Mouse (Mus musculus): Measurements from ENCODE around the gene Psors1c2. TPM values are rescaled to one million over a fixed set of nuclear protein-coding genes. Genes with fewer than 3 reads are reported as not detected.
"Not testable (repeated sequence)": the region's sequence is repeated elsewhere in the genome, so short reads cannot be mapped to it uniquely, and the experiment has no call there.

Gene Psors1c2
- polyA plus RNA-seq, 1 experiment from 2014 or later = 0.69 TPM

DNA sequence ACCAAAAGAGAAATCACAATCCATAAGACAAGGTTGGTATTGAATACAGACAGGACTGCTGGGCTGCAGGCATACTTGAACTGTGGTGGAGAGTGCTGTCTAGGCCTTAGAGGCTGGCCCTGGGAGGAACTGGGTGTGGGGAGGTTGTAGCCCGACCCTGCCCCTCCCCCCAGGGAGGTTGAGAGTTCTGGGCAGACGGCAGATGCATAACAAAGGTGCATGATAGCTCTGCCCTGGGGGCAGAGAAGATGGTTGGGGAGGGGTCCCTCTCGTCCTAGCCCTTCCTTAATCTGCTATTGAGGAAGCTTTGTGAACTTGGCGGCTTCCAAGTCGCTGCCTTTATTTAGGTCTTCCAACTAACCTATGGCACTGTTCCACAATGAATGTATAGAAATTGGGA is 29.2 kb upstream of the Psors1c2 start:
- H3K36me3 ChIP-seq (ENCODE audit: control insufficient read depth, insufficient read depth, low read length) = no peaks in the 10 kb centered on the region
- DNase-seq (ENCODE audit: low spot score) = no peak
- H3K27me3 ChIP-seq (replicated peaks; ENCODE audit: control insufficient read depth, insufficient read depth, low read length) = peaks cover 44% of the 10 kb centered on the region
- H3K4me2 ChIP-seq = no peak overlapping the region
- H3K9me3 ChIP-seq (ENCODE audit: control insufficient read depth, low read length) = no peaks in the 10 kb centered on the region
- H3K9ac ChIP-seq (ENCODE audit: low read depth, low read length) = no peak overlapping the region
- no peak overlapping the region for H3K27ac ChIP-seq (ENCODE audit: low read depth, low read length)
- no peak overlapping the region for H3K4me3 ChIP-seq (ENCODE audit: low read depth, low read length)
- ATAC-seq (replicated peaks; ENCODE audit: low FRiP score) = no peak
- 30% methylated on average over 5 of the region's 5 CpGs for WGBS
- no peaks in the 10 kb centered on the region for H3K4me1 ChIP-seq (replicated peaks; ENCODE audit: control insufficient read depth, insufficient read depth, low read length)

DNA sequence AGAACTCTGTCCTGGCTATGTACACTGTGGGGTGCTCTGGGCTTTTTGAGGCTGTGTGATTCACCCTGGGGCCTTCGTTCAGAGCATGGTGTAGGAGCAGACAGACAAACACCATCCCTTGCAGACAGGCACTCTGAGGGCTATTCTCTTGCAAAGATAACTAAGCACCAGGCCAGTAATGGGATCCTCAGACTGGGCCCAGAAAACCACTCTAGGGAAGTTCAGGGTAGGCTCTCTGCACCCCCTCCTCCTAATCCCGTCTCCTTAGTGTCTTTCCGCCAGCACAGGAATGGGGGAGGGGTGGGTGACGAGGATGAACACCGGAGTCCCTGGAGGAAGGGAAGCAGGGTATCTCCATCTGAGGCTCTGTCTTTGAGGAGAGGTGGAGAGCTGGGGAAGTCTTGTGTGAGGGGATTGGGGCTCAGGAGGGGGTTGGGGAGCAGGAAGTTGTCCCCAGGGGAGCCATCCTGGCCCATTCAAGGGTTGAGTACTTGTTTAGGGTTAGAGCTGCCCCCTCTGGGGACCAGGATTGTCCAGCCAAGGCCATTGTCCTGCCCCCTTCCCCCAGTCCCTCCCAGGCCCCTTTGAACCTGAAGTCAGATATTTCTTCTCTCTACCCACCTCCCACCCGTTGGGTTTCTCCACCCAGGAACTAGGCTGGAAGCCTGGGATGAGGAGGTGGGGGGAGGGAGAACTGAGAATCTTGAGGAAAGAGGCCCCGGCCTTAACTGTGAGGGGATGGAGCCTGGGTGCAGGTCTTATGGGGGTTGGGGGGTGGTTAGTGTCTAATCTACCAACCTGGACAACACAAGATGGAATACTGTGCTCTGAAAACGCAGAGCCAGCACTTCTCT is 28.1 kb upstream of the Psors1c2 start:
- Histone ChIP-seq H3K4me3 (ENCODE audit: low read depth, low read length) (no peak overlapping the region), H3K4me2 (no peak overlapping the region), H3K36me3 (ENCODE audit: control insufficient read depth, insufficient read depth, low read length) (no peaks in the 10 kb centered on the region), H3K9ac (ENCODE audit: low read depth, low read length) (no peak overlapping the region), H3K27ac (ENCODE audit: low read depth, low read length) (no peak overlapping the region), H3K4me1 (replicated peaks; ENCODE audit: control insufficient read depth, insufficient read depth, low read length) (no peaks in the 10 kb centered on the region), H3K9me3 (ENCODE audit: control insufficient read depth, low read length) (no peaks in the 10 kb centered on the region), H3K27me3 (replicated peaks; ENCODE audit: control insufficient read depth, insufficient read depth, low read length) (peaks cover 53% of the 10 kb centered on the region)
- WGBS = 23% methylated on average over 8 of the region's 8 CpGs
- ATAC-seq (replicated peaks; ENCODE audit: low FRiP score) (no peak), DNase-seq (ENCODE audit: low spot score) (no peak)

DNA sequence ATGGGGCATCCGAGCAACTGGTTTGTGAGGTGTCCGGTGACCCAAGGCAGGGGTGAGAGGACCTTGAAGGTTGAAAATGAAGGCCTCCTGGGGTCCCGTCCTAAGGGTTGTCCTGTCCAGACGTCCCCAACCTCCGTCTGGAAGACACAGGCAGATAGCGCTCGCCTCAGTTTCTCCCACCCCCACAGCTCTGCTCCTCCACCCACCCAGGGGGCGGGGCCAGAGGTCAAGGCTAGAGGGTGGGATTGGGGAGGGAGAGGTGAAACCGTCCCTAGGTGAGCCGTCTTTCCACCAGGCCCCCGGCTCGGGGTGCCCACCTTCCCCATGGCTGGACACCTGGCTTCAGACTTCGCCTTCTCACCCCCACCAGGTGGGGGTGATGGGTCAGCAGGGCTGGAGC is 27.2 kb upstream of the Psors1c2 start, which contains the start of gene Pou5f1:
Gene Pou5f1 (plus strand): TSS at position 243 of the 400 bp plus-strand sequence.
- H3K9ac ChIP-seq (ENCODE audit: low read depth, low read length) = no peak within 1 kb of the TSS
- ATAC-seq (replicated peaks; ENCODE audit: low FRiP score) (no peak), DNase-seq (ENCODE audit: low spot score) (no peak)
- H3K36me3 ChIP-seq (ENCODE audit: control insufficient read depth, insufficient read depth, low read length) = no peaks in the 10 kb centered on the region
- H3K27ac ChIP-seq (ENCODE audit: low read depth, low read length) = no peak within 1 kb of the TSS
- no peaks in the 10 kb centered on the region for H3K9me3 ChIP-seq (ENCODE audit: control insufficient read depth, low read length)
- no peak within 1 kb of the TSS for H3K4me3 ChIP-seq (ENCODE audit: low read depth, low read length)
- H3K4me2 ChIP-seq = no peak within 1 kb of the TSS
- WGBS = 40% methylated on average over 12 of the region's 13 CpGs
- H3K27me3 ChIP-seq (replicated peaks; ENCODE audit: control insufficient read depth, insufficient read depth, low read length) = peaks cover 53% of the 10 kb centered on the region
- no peaks in the 10 kb centered on the region for H3K4me1 ChIP-seq (replicated peaks; ENCODE audit: control insufficient read depth, insufficient read depth, low read length)

DNA sequence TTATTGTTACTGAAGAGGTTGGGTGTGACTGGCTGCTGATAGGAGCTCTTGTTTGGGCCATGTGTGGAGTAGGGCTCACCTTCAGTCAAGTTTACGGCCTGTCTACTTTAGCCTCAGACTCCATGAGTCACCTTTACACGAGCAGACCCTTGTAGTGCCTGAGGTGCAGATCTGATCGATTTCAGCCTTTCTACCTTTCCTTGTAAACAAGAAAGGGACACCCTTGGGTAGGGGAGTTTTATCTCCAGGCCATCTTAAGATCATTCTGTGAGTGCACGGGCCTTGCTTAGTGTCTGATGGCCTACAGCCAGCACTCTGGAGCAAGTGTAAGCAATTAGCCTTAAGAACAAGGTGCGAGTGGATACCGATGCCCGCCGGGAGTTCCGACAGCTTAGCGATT is 26.1 kb upstream of the Psors1c2 start:
- Histone ChIP-seq H3K9ac (ENCODE audit: low read depth, low read length) (no peak overlapping the region), H3K9me3 (ENCODE audit: control insufficient read depth, low read length) (no peaks in the 10 kb centered on the region), H3K4me2 (no peak overlapping the region), H3K4me1 (replicated peaks; ENCODE audit: control insufficient read depth, insufficient read depth, low read length) (no peaks in the 10 kb centered on the region), H3K4me3 (ENCODE audit: low read depth, low read length) (no peak overlapping the region), H3K27ac (ENCODE audit: low read depth, low read length) (no peak overlapping the region), H3K27me3 (replicated peaks; ENCODE audit: control insufficient read depth, insufficient read depth, low read length) (peaks cover 53% of the 10 kb centered on the region), H3K36me3 (ENCODE audit: control insufficient read depth, insufficient read depth, low read length) (no peaks in the 10 kb centered on the region)
- 22% methylated on average over 10 of the region's 10 CpGs for WGBS
- ATAC-seq (replicated peaks; ENCODE audit: low FRiP score) = no peak
- no peak for DNase-seq (ENCODE audit: low spot score)

DNA sequence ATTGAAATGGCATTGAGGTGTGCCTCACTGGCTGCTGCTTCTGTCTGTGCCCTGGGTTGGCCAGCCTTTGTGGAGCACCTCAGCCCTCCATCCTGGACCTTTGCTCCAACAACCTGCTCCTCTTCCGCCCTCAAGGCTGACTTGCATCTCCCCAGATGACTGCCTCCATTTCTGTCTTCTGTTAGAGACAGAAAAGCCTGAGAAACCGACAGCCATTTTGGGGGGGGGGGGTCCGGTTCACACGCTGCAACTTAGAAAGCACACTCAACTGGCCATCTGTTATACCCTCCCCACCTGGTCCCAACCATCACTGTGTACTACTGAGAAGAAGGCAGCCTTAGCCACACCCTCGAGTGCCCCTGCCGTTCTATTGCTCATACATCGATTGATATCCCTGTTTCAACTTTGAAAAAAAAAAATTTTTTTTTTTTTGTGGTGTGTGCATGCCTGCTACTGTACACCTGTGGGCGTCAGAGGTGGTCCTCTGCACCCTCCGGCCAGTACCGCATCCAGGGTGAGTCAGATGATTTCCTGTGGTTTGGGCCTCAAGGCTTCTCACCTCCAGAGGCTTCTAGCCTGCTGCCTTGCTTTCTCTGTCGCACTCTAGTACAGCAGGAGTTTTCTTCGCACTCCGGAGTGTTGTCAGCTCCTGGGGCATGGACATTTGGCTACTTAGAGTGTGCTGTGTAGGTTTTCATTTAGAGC is 25.3 kb upstream of the Psors1c2 start:
- H3K27me3 ChIP-seq (replicated peaks; ENCODE audit: control insufficient read depth, insufficient read depth, low read length) = peaks cover 53% of the 10 kb centered on the region

DNA sequence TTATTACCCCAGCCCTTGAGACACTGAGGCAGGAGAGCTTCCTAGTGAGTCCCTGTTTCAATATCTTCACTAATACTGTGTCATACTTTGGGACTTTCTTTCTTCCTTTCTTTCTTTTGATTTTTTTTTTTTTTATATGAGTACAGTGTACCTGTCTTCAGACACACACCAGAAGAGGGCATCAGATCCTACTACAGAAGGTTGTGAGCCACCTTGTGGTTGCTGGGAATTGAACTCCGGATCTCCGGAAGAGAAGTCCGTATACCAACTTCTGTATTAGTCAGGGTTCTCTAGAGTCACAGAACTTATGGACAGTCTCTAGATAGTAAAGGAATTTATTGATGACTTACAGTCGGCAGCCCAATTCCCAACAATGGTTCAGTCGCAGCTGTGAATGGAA is 24.7 kb upstream of the Psors1c2 start:
- H3K4me2 ChIP-seq; H3K9ac ChIP-seq (ENCODE audit: low read depth, low read length); H3K4me1 ChIP-seq (replicated peaks; ENCODE audit: control insufficient read depth, insufficient read depth, low read length); DNase-seq (ENCODE audit: low spot score); H3K27ac ChIP-seq (ENCODE audit: low read depth, low read length); H3K36me3 ChIP-seq (ENCODE audit: control insufficient read depth, insufficient read depth, low read length); H3K4me3 ChIP-seq (ENCODE audit: low read depth, low read length); H3K9me3 ChIP-seq (ENCODE audit: control insufficient read depth, low read length); ATAC-seq (replicated peaks; ENCODE audit: low FRiP score): not testable (repeated sequence)
- WGBS = 44% methylated on average over 5 of the region's 5 CpGs
- peaks cover 53% of the 10 kb centered on the region for H3K27me3 ChIP-seq (replicated peaks; ENCODE audit: control insufficient read depth, insufficient read depth, low read length)

More for the DNA sequence above, 25.3 kb upstream of the Psors1c2 start:
- H3K36me3 ChIP-seq (ENCODE audit: control insufficient read depth, insufficient read depth, low read length) = no peaks in the 10 kb centered on the region
- no peak overlapping the region for H3K9ac ChIP-seq (ENCODE audit: low read depth, low read length)
- H3K4me2 ChIP-seq = no peak overlapping the region
- DNase-seq (ENCODE audit: low spot score) (no peak), ATAC-seq (replicated peaks; ENCODE audit: low FRiP score) (no peak)
- H3K4me3 ChIP-seq (ENCODE audit: low read depth, low read length) = no peak overlapping the region
- H3K9me3 ChIP-seq (ENCODE audit: control insufficient read depth, low read length) = no peaks in the 10 kb centered on the region
- WGBS = 14% methylated on average over 13 of the region's 13 CpGs
- H3K27ac ChIP-seq (ENCODE audit: low read depth, low read length) = no peak overlapping the region
- H3K4me1 ChIP-seq (replicated peaks; ENCODE audit: control insufficient read depth, insufficient read depth, low read length) = no peaks in the 10 kb centered on the region

DNA sequence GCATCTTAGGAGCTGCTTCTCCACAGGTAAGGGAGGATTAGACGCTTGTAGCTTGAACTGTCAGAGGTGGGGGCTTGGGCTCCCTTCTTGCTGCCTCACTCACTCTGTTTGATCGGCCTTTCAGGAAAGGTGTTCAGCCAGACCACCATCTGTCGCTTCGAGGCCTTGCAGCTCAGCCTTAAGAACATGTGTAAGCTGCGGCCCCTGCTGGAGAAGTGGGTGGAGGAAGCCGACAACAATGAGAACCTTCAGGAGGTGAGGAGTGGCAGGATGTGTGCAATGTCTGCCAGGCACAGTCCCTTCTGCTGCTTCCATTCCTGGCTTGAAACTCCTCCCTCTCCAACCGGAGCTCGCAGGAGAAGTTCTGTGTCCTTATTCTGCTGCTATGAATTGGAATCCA is 23.7 kb upstream of the Psors1c2 start:
- H3K9ac ChIP-seq (ENCODE audit: low read depth, low read length) = no peak overlapping the region
- H3K4me3 ChIP-seq (ENCODE audit: low read depth, low read length) = no peak overlapping the region
- no peaks in the 10 kb centered on the region for H3K36me3 ChIP-seq (ENCODE audit: control insufficient read depth, insufficient read depth, low read length)
- no peak for DNase-seq (ENCODE audit: low spot score)
- no peak for ATAC-seq (replicated peaks; ENCODE audit: low FRiP score)
- H3K4me1 ChIP-seq (replicated peaks; ENCODE audit: control insufficient read depth, insufficient read depth, low read length) = no peaks in the 10 kb centered on the region; the same call in 1 of the 2 replicates
- peaks cover 50% of the 10 kb centered on the region for H3K27me3 ChIP-seq (replicated peaks; ENCODE audit: control insufficient read depth, insufficient read depth, low read length)
- H3K4me2 ChIP-seq = no peak overlapping the region
- 33% methylated on average over 8 of the region's 8 CpGs for WGBS
- no peak overlapping the region for H3K27ac ChIP-seq (ENCODE audit: low read depth, low read length)
- no peaks in the 10 kb centered on the region for H3K9me3 ChIP-seq (ENCODE audit: control insufficient read depth, low read length)

DNA sequence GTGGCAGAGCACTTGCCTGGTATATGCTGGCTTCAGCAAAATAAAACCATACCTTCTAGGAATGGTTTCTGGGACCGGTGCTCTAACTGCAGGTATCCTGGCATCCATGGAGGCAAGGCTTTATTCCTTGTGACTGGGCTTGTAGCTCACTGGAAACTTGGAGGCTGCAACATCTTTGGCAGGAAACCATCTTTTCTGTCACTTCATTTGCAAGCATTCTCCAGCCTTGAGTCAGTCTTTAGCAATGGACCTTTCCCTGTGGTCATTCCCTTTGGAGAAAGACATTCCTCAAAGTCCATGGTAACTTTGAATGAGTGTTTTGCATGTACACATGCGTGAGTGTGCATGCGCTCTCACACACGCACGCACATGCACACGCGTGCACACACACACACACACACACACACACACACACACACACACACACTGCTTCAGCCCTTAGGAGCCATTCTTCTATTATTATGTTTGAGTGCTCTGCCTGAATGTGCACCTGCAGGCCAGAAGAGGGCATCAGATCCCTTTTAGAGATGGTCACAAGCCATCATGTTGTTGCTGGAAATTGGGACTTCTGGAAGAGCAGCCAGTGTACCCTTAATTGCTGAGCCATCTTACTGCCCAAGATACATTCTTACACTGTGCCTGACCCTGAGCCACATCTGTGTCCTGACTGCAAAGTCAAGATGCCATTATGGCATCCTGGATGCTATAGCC is 19.9 kb upstream of the Psors1c2 start:
- no peak overlapping the region for H3K4me2 ChIP-seq
- DNase-seq (ENCODE audit: low spot score) (no peak), ATAC-seq (replicated peaks; ENCODE audit: low FRiP score) (no peak)
- H3K36me3 ChIP-seq (ENCODE audit: control insufficient read depth, insufficient read depth, low read length) = no peaks in the 10 kb centered on the region
- H3K9me3 ChIP-seq (ENCODE audit: control insufficient read depth, low read length) = no peaks in the 10 kb centered on the region
- no peak overlapping the region for H3K9ac ChIP-seq (ENCODE audit: low read depth, low read length)
- peaks cover 10% of the 10 kb centered on the region for H3K4me1 ChIP-seq (replicated peaks; ENCODE audit: control insufficient read depth, insufficient read depth, low read length)
- whole genome bisulfite sequencing = 90% methylated on average over 7 of the region's 7 CpGs
- peaks cover 15% of the 10 kb centered on the region for H3K27me3 ChIP-seq (replicated peaks; ENCODE audit: control insufficient read depth, insufficient read depth, low read length)
- no peak overlapping the region for H3K27ac ChIP-seq (ENCODE audit: low read depth, low read length)
- no peak overlapping the region for H3K4me3 ChIP-seq (ENCODE audit: low read depth, low read length)
